Mouse (Mus musculus): ENCODE results near the gene Psg17. TPM values are rescaled to one million over a fixed set of nuclear protein-coding genes. Genes with fewer than 3 reads are reported as not detected.
"Not testable (repeated sequence)": the region's sequence is repeated elsewhere in the genome, so short reads cannot be mapped to it uniquely, and the experiment has no call there.

Gene Psg17
- total and polyA plus RNA-seq, 3 experiments: not detected

DNA sequence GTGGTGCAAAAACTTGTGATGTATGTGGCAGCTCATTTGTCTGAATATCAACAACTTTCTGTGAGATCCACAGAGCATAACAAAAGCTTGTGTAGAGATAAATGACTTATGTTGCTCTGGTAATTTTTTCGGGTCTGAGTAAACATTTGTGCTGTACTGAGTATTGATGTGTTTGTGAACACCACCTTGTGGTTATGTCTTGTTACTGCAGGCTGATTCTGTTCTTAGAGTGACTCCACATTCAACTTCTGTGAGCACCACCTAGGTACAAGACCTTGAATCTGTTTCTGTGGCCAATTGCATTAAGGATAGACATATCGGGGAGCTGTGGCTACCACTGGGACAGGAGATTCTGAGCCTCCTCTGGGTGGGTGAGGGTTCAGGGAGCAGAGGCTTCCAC is 40.1 kb downstream of the Psg17 start:
- H3K79me2 ChIP-seq (ENCODE audit: control insufficient read depth, insufficient read depth, low read length, poor library complexity); H3K9ac ChIP-seq (ENCODE audit: control insufficient read depth, low read depth, low read length, poor library complexity, severe bottlenecking); H3K9me3 ChIP-seq (replicated peaks; ENCODE audit: insufficient read depth, low read length); H3K36me3 ChIP-seq (ENCODE audit: control insufficient read depth in 1 of 2, insufficient read depth in 2 of 2, low read length in 2 of 2); H3K4me1 ChIP-seq (ENCODE audit: control insufficient read depth in 1 of 2, insufficient read depth in 2 of 2, low read length in 2 of 2); H3K27ac ChIP-seq (ENCODE audit: control insufficient read depth, low read depth, low read length); H3K27me3 ChIP-seq (ENCODE audit: control insufficient read depth in 1 of 2, insufficient read depth in 2 of 2, low read length in 2 of 2); H3K4me3 ChIP-seq (ENCODE audit: control insufficient read depth in 1 of 2, insufficient read depth in 1 of 2, low read depth in 2 of 2, low read length in 2 of 2): not testable (repeated sequence)
- peak; percentile 57 for DNase-seq (ENCODE audit: low read depth, low spot score)
- peak in 2 of 3 experiments; percentile 60 to 68; a peak in 4 of 6 replicates for TF ChIP-seq CTCF (IDR thresholded peaks at IDR 0.05 in 2 of 3, conservative IDR thresholded peaks at IDR 0.05 in 1 of 3; ENCODE audit: control insufficient read depth in 1 of 3, insufficient read depth in 1 of 3, low read depth in 2 of 3, low read length in 3 of 3, poor library complexity in 1 of 3, severe bottlenecking in 1 of 3)
- TF ChIP-seq SMC3 (IDR thresholded peaks at IDR 0.05; ENCODE audit: low read depth, low read length): peak; percentile 82
- peak; percentile 58 for TF ChIP-seq ZC3H11A (IDR thresholded peaks at IDR 0.05; ENCODE audit: low read depth, low read length)
- TF ChIP-seq RAD21 (IDR thresholded peaks at IDR 0.05; ENCODE audit: low read depth, low read length): peak; percentile 57

GRCm38 (mm10) chr7:18779337-18779781 is 42.0 kb downstream of the Psg17 start:
- DNase-seq (ENCODE audit: low read depth, low spot score): no peak
- H3K27ac ChIP-seq (ENCODE audit: control insufficient read depth, low read depth, low read length): no peak overlapping the region
- no peaks in the 10 kb centered on the region for H3K4me1 ChIP-seq (ENCODE audit: control insufficient read depth in 1 of 2, insufficient read depth in 2 of 2, low read length in 2 of 2)
- no peaks in the 10 kb centered on the region for H3K9me3 ChIP-seq (replicated peaks; ENCODE audit: insufficient read depth, low read length)
- H3K4me3 ChIP-seq (ENCODE audit: control insufficient read depth in 1 of 2, insufficient read depth in 1 of 2, low read depth in 2 of 2, low read length in 2 of 2): no peak overlapping the region
- no peaks in the 10 kb centered on the region for H3K79me2 ChIP-seq (ENCODE audit: control insufficient read depth, insufficient read depth, low read length, poor library complexity)
- TF ChIP-seq CHD1 (IDR thresholded peaks at IDR 0.05; ENCODE audit: low read depth, low read length): no peak
- no peak for TF ChIP-seq USF1 (IDR thresholded peaks at IDR 0.05; ENCODE audit: low read depth, low read length)
- TF ChIP-seq CTCF (IDR thresholded peaks at IDR 0.05 in 2 of 3, conservative IDR thresholded peaks at IDR 0.05 in 1 of 3; ENCODE audit: control insufficient read depth in 1 of 3, insufficient read depth in 1 of 3, low read depth in 2 of 3, low read length in 3 of 3, poor library complexity in 1 of 3, severe bottlenecking in 1 of 3): no peak
- TF ChIP-seq NRF1 (IDR thresholded peaks at IDR 0.05; ENCODE audit: insufficient read depth, low read depth, low read length, poor library complexity, severe bottlenecking): no peak
- TF ChIP-seq SMC3 (IDR thresholded peaks at IDR 0.05; ENCODE audit: low read depth, low read length): no peak
- TF ChIP-seq SIN3A (IDR thresholded peaks at IDR 0.05; ENCODE audit: low read length): no peak
- TF ChIP-seq ZC3H11A (IDR thresholded peaks at IDR 0.05; ENCODE audit: low read depth, low read length): no peak
- no peak for TF ChIP-seq NELFE (IDR thresholded peaks at IDR 0.05; ENCODE audit: low read depth, low read length)
- no peak for TF ChIP-seq MAFK (IDR thresholded peaks at IDR 0.05; ENCODE audit: borderline replicate concordance, low read depth, low read length)
- no peak for TF ChIP-seq TCF12 (IDR thresholded peaks at IDR 0.05; ENCODE audit: low read depth, low read length)
- no peak for TF ChIP-seq USF2 (IDR thresholded peaks at IDR 0.05; ENCODE audit: borderline replicate concordance in 1 of 2, insufficient read depth in 1 of 2, low read depth in 1 of 2, low read length in 2 of 2)
- no peak overlapping the region for H3K9ac ChIP-seq (ENCODE audit: control insufficient read depth, low read depth, low read length, poor library complexity, severe bottlenecking)
- H3K27me3 ChIP-seq (ENCODE audit: control insufficient read depth in 1 of 2, insufficient read depth in 2 of 2, low read length in 2 of 2): no peaks in the 10 kb centered on the region
- H3K36me3 ChIP-seq (ENCODE audit: control insufficient read depth in 1 of 2, insufficient read depth in 2 of 2, low read length in 2 of 2): no peaks in the 10 kb centered on the region

Other genes with a start within 250 kb of the Psg17 start
- gene Psg23, start 205.1 kb downstream of the Psg17 start, total RNA-seq (2012; rRNA removed): not detected in 2 replicates
- not detected for gene Psg23, start 205.1 kb downstream of the Psg17 start, polyA plus RNA-seq (2012; ENCODE audit: insufficient read depth in 1 of 2, insufficient read length in 2 of 2, low read depth in 1 of 2, low replicate concordance in 2 of 2, missing spikeins in 1 of 2)
- not detected in 2 replicates for gene Psg21, start 164.9 kb downstream of the Psg17 start, total RNA-seq (2012; rRNA removed)
- gene Psg21, start 164.9 kb downstream of the Psg17 start, polyA plus RNA-seq (2012; ENCODE audit: insufficient read depth in 1 of 2, insufficient read length in 2 of 2, low read depth in 1 of 2, low replicate concordance in 2 of 2, missing spikeins in 1 of 2): not detected
- gene Psg20, start 135.4 kb downstream of the Psg17 start, total RNA-seq (2012; rRNA removed): not detected in 2 replicates
- not detected for gene Psg20, start 135.4 kb downstream of the Psg17 start, polyA plus RNA-seq (2012; ENCODE audit: insufficient read depth in 1 of 2, insufficient read length in 2 of 2, low read depth in 1 of 2, low replicate concordance in 2 of 2, missing spikeins in 1 of 2)
- not detected in 2 replicates for gene Psg22, start 103.5 kb downstream of the Psg17 start, total RNA-seq (2012; rRNA removed)
- gene Psg22, start 103.5 kb downstream of the Psg17 start, polyA plus RNA-seq (2012; ENCODE audit: insufficient read depth in 1 of 2, insufficient read length in 2 of 2, low read depth in 1 of 2, low replicate concordance in 2 of 2, missing spikeins in 1 of 2): not detected
- not detected in 2 replicates for gene Psg19, start 23.1 kb downstream of the Psg17 start, total RNA-seq (2012; rRNA removed)
- under 1 TPM in 1 of 2 experiments, not detected in 1; 0.04 TPM for gene Psg19, start 23.1 kb downstream of the Psg17 start, polyA plus RNA-seq (2012; ENCODE audit: insufficient read depth in 1 of 2, insufficient read length in 2 of 2, low read depth in 1 of 2, low replicate concordance in 2 of 2, missing spikeins in 1 of 2)
- 0.08 TPM in 1 of 2 replicates, not detected in the other for gene Mill2, start 18.4 kb upstream of the Psg17 start, total RNA-seq (2012; rRNA removed)
- gene Mill2, start 18.4 kb upstream of the Psg17 start, polyA plus RNA-seq (2012; ENCODE audit: insufficient read depth in 1 of 2, insufficient read length in 2 of 2, low read depth in 1 of 2, low replicate concordance in 2 of 2, missing spikeins in 1 of 2): under 1 TPM in 1 of 2 experiments, not detected in 1; 0.13 TPM
- not detected in 2 replicates for gene Pglyrp1, start 49.7 kb upstream of the Psg17 start, total RNA-seq (2012; rRNA removed)
- under 1 TPM in 1 of 2 experiments, not detected in 1; 0.33 TPM for gene Pglyrp1, start 49.7 kb upstream of the Psg17 start, polyA plus RNA-seq (2012; ENCODE audit: insufficient read depth in 1 of 2, insufficient read length in 2 of 2, low read depth in 1 of 2, low replicate concordance in 2 of 2, missing spikeins in 1 of 2)
- gene Ccdc61, start 88.8 kb upstream of the Psg17 start, total RNA-seq (2012; rRNA removed): 19.7 TPM in 2 replicates
- gene Ccdc61, start 88.8 kb upstream of the Psg17 start, polyA plus RNA-seq (2012; ENCODE audit: insufficient read depth in 1 of 2, insufficient read length in 2 of 2, low read depth in 1 of 2, low replicate concordance in 2 of 2, missing spikeins in 1 of 2): 10 to 100 TPM in 1 of 2 experiments, not detected in 1; 69.8 TPM
- gene Nova2, start 104.3 kb upstream of the Psg17 start, total RNA-seq (2012; rRNA removed): 0.03 and 0.04 TPM in 2 replicates
- gene Nova2, start 104.3 kb upstream of the Psg17 start, polyA plus RNA-seq (2012; ENCODE audit: insufficient read depth in 1 of 2, insufficient read length in 2 of 2, low read depth in 1 of 2, low replicate concordance in 2 of 2, missing spikeins in 1 of 2): under 1 TPM in 1 of 2 experiments, not detected in 1; 0.22 TPM
- gene Nanos2, start 165.8 kb upstream of the Psg17 start, total RNA-seq (2012; rRNA removed): not detected in 2 replicates
- gene Nanos2, start 165.8 kb upstream of the Psg17 start, polyA plus RNA-seq (2012; ENCODE audit: insufficient read depth in 1 of 2, insufficient read length in 2 of 2, low read depth in 1 of 2, low replicate concordance in 2 of 2, missing spikeins in 1 of 2): not detected
- 0.95 and 1.2 TPM in 2 replicates for gene Mypop, start 169.6 kb upstream of the Psg17 start, total RNA-seq (2012; rRNA removed)
- gene Mypop, start 169.6 kb upstream of the Psg17 start, polyA plus RNA-seq (2012; ENCODE audit: insufficient read depth in 1 of 2, insufficient read length in 2 of 2, low read depth in 1 of 2, low replicate concordance in 2 of 2, missing spikeins in 1 of 2): 1 to 10 TPM in 1 of 2 experiments, not detected in 1; 6.5 TPM
- 27.8 and 33.1 TPM in 2 replicates for gene Irf2bp1, start 182.4 kb upstream of the Psg17 start, total RNA-seq (2012; rRNA removed)
- 10 to 100 TPM in 1 of 2 experiments, not detected in 1; 41.1 TPM for gene Irf2bp1, start 182.4 kb upstream of the Psg17 start, polyA plus RNA-seq (2012; ENCODE audit: insufficient read depth in 1 of 2, insufficient read length in 2 of 2, low read depth in 1 of 2, low replicate concordance in 2 of 2, missing spikeins in 1 of 2)
- not detected in 2 replicates for gene Foxa3, start 201.9 kb upstream of the Psg17 start, total RNA-seq (2012; rRNA removed)
- gene Foxa3, start 201.9 kb upstream of the Psg17 start, polyA plus RNA-seq (2012; ENCODE audit: insufficient read depth in 1 of 2, insufficient read length in 2 of 2, low read depth in 1 of 2, low replicate concordance in 2 of 2, missing spikeins in 1 of 2): not detected
- 108 and 122 TPM in 2 replicates for gene Sympk, start 202.8 kb upstream of the Psg17 start, total RNA-seq (2012; rRNA removed)
- gene Sympk, start 202.8 kb upstream of the Psg17 start, polyA plus RNA-seq (2012; ENCODE audit: insufficient read depth in 1 of 2, insufficient read length in 2 of 2, low read depth in 1 of 2, low replicate concordance in 2 of 2, missing spikeins in 1 of 2): 100 to 1,000 TPM in 1 of 2 experiments, not detected in 1; 226 TPM
- gene Rsph6a, start 233.1 kb upstream of the Psg17 start, total RNA-seq (2012; rRNA removed): 0.16 and 0.23 TPM in 2 replicates
- under 1 TPM in 1 of 2 experiments, not detected in 1; 0.04 TPM for gene Rsph6a, start 233.1 kb upstream of the Psg17 start, polyA plus RNA-seq (2012; ENCODE audit: insufficient read depth in 1 of 2, insufficient read length in 2 of 2, low read depth in 1 of 2, low replicate concordance in 2 of 2, missing spikeins in 1 of 2)

Measured in MEL (cell line).